Mouse (Mus musculus) C2C12 (cell line): ENCODE data around the gene Zfp597. TPM values are rescaled to one million over a fixed set of nuclear protein-coding genes. Genes with fewer than 3 reads are reported as not detected.
A peak's percentile ranks its signal among the peaks of the same experiment; 100 is the strongest.

Experiments
- H3K27me3 ChIP-seq: one replicate; pipeline ENCODE4 v1.6.1; 2011; ENCODE audit not compliant: control insufficient read depth, insufficient read depth, insufficient read length
- H3K36me3 ChIP-seq: one replicate; pipeline ENCODE4 v1.6.1; 2011; ENCODE audit not compliant: control insufficient read depth, insufficient read depth
- H3K4me3 ChIP-seq: one replicate; pipeline ENCODE4 v1.5.1; 2011; ENCODE audit warnings: mild to moderate bottlenecking, control low read depth; ENCODE audit not compliant: poor library complexity, insufficient read depth, severe bottlenecking
- H3K79me2 ChIP-seq: one replicate; pipeline ENCODE4 v1.6.1; 2011; ENCODE audit not compliant: control insufficient read depth, insufficient read depth
- H3K79me3 ChIP-seq: one replicate; pipeline ENCODE4 v1.6.1; 2011; ENCODE audit warnings: low read depth, control low read depth
- H3ac ChIP-seq: one replicate; pipeline ENCODE3; 2011; ENCODE audit warnings: low read depth; ENCODE audit not compliant: control insufficient read depth, insufficient read length
- CEBPB ChIP-seq: IDR thresholded peaks from one replicate; pipeline ENCODE4 v1.6.1; 2011; ENCODE audit warnings: low read depth, mild to moderate bottlenecking, control low read depth, moderate library complexity
- CTCF ChIP-seq: IDR thresholded peaks from one replicate; pipeline ENCODE4 v1.5.1; 2011; ENCODE audit not compliant: control insufficient read depth, insufficient read depth, insufficient read length
- FOSL1 ChIP-seq: IDR thresholded peaks from one replicate; pipeline ENCODE4 v1.8.0; 2011; ENCODE audit warnings: mild to moderate bottlenecking, low read length; ENCODE audit not compliant: poor library complexity, insufficient read depth, severe bottlenecking
- MAX ChIP-seq: IDR thresholded peaks from one replicate; pipeline ENCODE4 v1.6.1; 2011; ENCODE audit warnings: mild to moderate bottlenecking, control low read depth
- MYOD1 ChIP-seq: IDR thresholded peaks from one replicate; pipeline ENCODE4 v1.6.1; 2011; ENCODE audit warnings: low read depth; ENCODE audit not compliant: control insufficient read depth, insufficient read length
- MYOG ChIP-seq: IDR thresholded peaks from one replicate; pipeline ENCODE4 v1.6.1; 2011; ENCODE audit not compliant: control insufficient read depth, insufficient read length; ENCODE audit errors: extremely low read depth
- USF1 ChIP-seq: IDR thresholded peaks from one replicate; pipeline ENCODE4 v1.6.1; 2011; ENCODE audit warnings: low read depth, mild to moderate bottlenecking, control low read depth, moderate library complexity
- polyA plus RNA-seq: library from polyadenylated mRNA; unstranded; fragments of >200 nt; fragmentation: generic; extraction: Trizol; gene quantifications from one replicate; pipeline ENCODE4 v1.2.1, GENCODE M21; 2012; ENCODE audit warnings: missing spikeins

Zfp597 gene
- polyA plus RNA-seq, 1 experiment = 1.1 TPM

- H3K36me3 ChIP-seq = peaks cover 43% of the 10 kb centered on the region
These were observed 39.6 kb upstream of the Zfp597 start for GRCm38 (mm10) chr16:3923966-3924365.

GRCm38 (mm10) chr16:3923515-3923914 lies 39.2 kb upstream of the Zfp597 start:
- TF ChIP-seq USF1 (no peak), MYOG (no peak), MAX (no peak), FOSL1 (no peak), CTCF (no peak), MYOD1 (no peak)
- Histone ChIP-seq H3K36me3 (peaks cover 43% of the 10 kb centered on the region), H3ac (no peak overlapping the region), H3K27me3 (no peaks in the 10 kb centered on the region), H3K79me2 (no peaks in the 10 kb centered on the region), H3K4me3 (no peak overlapping the region), H3K79me3 (no peaks in the 10 kb centered on the region)

More at GRCm38 (mm10) chr16:3923966-3924365, 39.6 kb upstream of the Zfp597 start:
- Histone ChIP-seq H3K27me3 (no peaks in the 10 kb centered on the region), H3K79me3 (no peaks in the 10 kb centered on the region), H3ac (no peak overlapping the region), H3K79me2 (no peaks in the 10 kb centered on the region), H3K4me3 (no peak overlapping the region)
- no peak for TF ChIP-seq CTCF
- TF ChIP-seq USF1 = no peak
- TF ChIP-seq MYOG = no peak
- no peak for TF ChIP-seq MAX
- no peak for TF ChIP-seq MYOD1
- TF ChIP-seq FOSL1 = no peak

GRCm38 (mm10) chr16:3920756-3921155 lies 36.4 kb upstream of the Zfp597 start:
- Histone ChIP-seq H3ac (no peak overlapping the region), H3K27me3 (no peaks in the 10 kb centered on the region), H3K79me3 (no peaks in the 10 kb centered on the region), H3K79me2 (no peaks in the 10 kb centered on the region), H3K4me3 (no peak overlapping the region), H3K36me3 (peaks cover 42% of the 10 kb centered on the region)
- TF ChIP-seq MYOD1 (no peak), MAX (no peak), FOSL1 (no peak), MYOG (no peak), CTCF (no peak), USF1 (no peak), CEBPB (no peak)

- H3K27me3 ChIP-seq = no peaks in the 10 kb centered on the region
- H3ac ChIP-seq = peak overlapping the region; percentile 89
- H3K36me3 ChIP-seq = peaks cover 15% of the 10 kb centered on the region
- no peak for TF ChIP-seq CEBPB
- peak overlapping the region; percentile 35 for H3K4me3 ChIP-seq
- peaks cover 5% of the 10 kb centered on the region for H3K79me3 ChIP-seq
- peaks cover 18% of the 10 kb centered on the region for H3K79me2 ChIP-seq
These were observed 24.8 kb upstream of the Zfp597 start for GRCm38 (mm10) chr16:3909118-3909517.

- H3K4me3 ChIP-seq = peak within 1 kb of the TSS; percentile 35
- no peaks in the 10 kb centered on the region for H3K27me3 ChIP-seq
- TF ChIP-seq USF1 (no peak), MAX (peak; percentile 16), CTCF (peak; percentile 89), CEBPB (no peak), FOSL1 (no peak), MYOG (no peak), MYOD1 (peak; percentile 10)
- peaks cover 18% of the 10 kb centered on the region for H3K79me2 ChIP-seq
- H3ac ChIP-seq = peak within 1 kb of the TSS; percentile 89
- peaks cover 18% of the 10 kb centered on the region for H3K36me3 ChIP-seq
- peaks cover 5% of the 10 kb centered on the region for H3K79me3 ChIP-seq
These were observed 24.3 kb upstream of the Zfp597 start, which contains the start of the genes 1700037C18Rik and Cluap1 for GRCm38 (mm10) chr16:3908537-3909111. Gene 1700037C18Rik (minus strand): TSS chr16:3908689. Gene Cluap1 (plus strand): TSS chr16:3908801.

- TF ChIP-seq MYOG (no peak), FOSL1 (no peak), CTCF (no peak), USF1 (no peak), MAX (no peak), MYOD1 (no peak), CEBPB (no peak)
- H3K27me3 ChIP-seq = no peaks in the 10 kb centered on the region
- H3K79me2 ChIP-seq = peaks cover 18% of the 10 kb centered on the region
- H3K36me3 ChIP-seq = peaks cover 30% of the 10 kb centered on the region
- H3ac ChIP-seq = no peak overlapping the region
- peaks cover 5% of the 10 kb centered on the region for H3K79me3 ChIP-seq
- H3K4me3 ChIP-seq = no peak overlapping the region
These were observed 23.1 kb upstream of the Zfp597 start for GRCm38 (mm10) chr16:3907471-3907870.
